33 mouse cellular contexts compared by ENCODE assay signal in the genomic region with DNA sequence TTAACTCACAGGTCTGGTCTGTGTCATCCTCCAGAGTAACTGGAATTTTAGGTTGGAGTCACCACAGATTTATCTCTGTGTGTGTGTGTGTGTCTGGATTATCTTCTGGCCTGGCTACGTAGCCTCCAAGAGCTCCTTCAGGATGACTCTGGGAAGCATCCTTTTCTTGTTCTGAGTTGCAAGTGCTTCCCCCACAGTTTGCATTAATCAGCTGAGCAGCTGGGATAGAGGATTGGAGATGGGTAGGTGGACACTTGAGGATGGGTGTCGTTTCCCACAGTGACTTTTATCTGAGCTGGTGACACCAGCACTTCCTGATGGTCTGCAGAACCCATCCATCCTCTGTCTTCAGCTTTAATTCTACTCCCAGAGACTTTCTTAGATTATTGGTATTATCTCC. TPM values are rescaled to one million over a fixed set of nuclear protein-coding genes. Genes with fewer than 3 reads are reported as not detected.
A peak's percentile ranks its signal among the peaks of the same experiment; 100 is the strongest.
DNase-seq lines count a peak whose midpoint lies in the region; ATAC-seq lines count a peak whose summit lies in the region.
"Had no signal": no experiment of that assay in that cellular context is flagged by ENCODE, and none has a peak within 500 bp of the region (broad histone marks: within the 10 kb centered on the region; RNA-seq: fewer than 3 reads in every experiment).

No protein-coding gene starts in this region.

- H3K4me1 ChIP-seq in midbrain, embryonic 11.5 days (ENCODE audit: control insufficient read depth, insufficient read depth, low read length): no peaks in the 10 kb centered on the region
- H3K4me1 ChIP-seq in midbrain, embryonic 14.5 days (ENCODE audit: control insufficient read depth, insufficient read depth, low read length): no peaks in the 10 kb centered on the region
- H3K4me1 ChIP-seq: embryonic facial prominence, embryonic 10.5 days; embryonic facial prominence, embryonic 13.5 days; forebrain, embryonic 12.5 days; forebrain, embryonic 15.5 days; heart, embryonic 10.5 days; heart, embryonic 13.5 days; hindbrain, embryonic 12.5 days; hindbrain, embryonic 15.5 days had no signal

- no peak overlapping the region for H3K4me2 ChIP-seq in midbrain, embryonic 11.5 days
- H3K4me2 ChIP-seq in midbrain, embryonic 14.5 days (ENCODE audit: low read length): no peak overlapping the region
- H3K4me2 ChIP-seq: embryonic facial prominence, embryonic 13.5 days; forebrain, embryonic 12.5 days; forebrain, embryonic 15.5 days; heart, embryonic 13.5 days; hindbrain, embryonic 12.5 days; hindbrain, embryonic 15.5 days had no signal

- 81% methylated on average over 2 of the region's 2 CpGs for WGBS in midbrain, embryonic 11.5 days
- 86% methylated on average over 2 of the region's 2 CpGs for WGBS in midbrain, embryonic 14.5 days

- H3K36me3 ChIP-seq in midbrain, embryonic 11.5 days (ENCODE audit: control insufficient read depth, insufficient read depth, low read length): no peaks in the 10 kb centered on the region
- H3K36me3 ChIP-seq in midbrain, embryonic 14.5 days (ENCODE audit: control insufficient read depth, insufficient read depth, low read length): peaks cover 16% of the 10 kb centered on the region; the same call in 1 of the 2 replicates

- DNase-seq in heart, adult 11 months: peak; percentile 17
- no peak for DNase-seq in heart, postnatal 36 days
- peak; percentile 60 for DNase-seq in midbrain, embryonic 11.5 days (ENCODE audit: low spot score, missing footprints)
- no peak for DNase-seq in midbrain, embryonic 14.5 days
- DNase-seq in right cerebral cortex, postnatal 25 days: peak; percentile 16
- DNase-seq in right cerebral cortex, postnatal 4 days: no peak
- DNase-seq in urinary bladder, postnatal 25 days (ENCODE audit: low spot score): no peak
- DNase-seq: adrenal gland, postnatal 14 days; B cell, adult 2 months; cerebellum, adult 11-12 months; cerebellum, adult 8-10 months; cerebellum, postnatal 10 days; cerebellum, postnatal 36 days; embryo, embryonic 11 days; gastrocnemius, postnatal 25 days; heart, adult 2 months; heart, postnatal 14 days had no signal

- no peaks in the 10 kb centered on the region for H3K9me3 ChIP-seq in midbrain, embryonic 11.5 days (ENCODE audit: control insufficient read depth, low read length)
- no peaks in the 10 kb centered on the region for H3K9me3 ChIP-seq in midbrain, embryonic 14.5 days (ENCODE audit: control insufficient read depth, low read length)
- H3K9me3 ChIP-seq: embryonic facial prominence, embryonic 10.5 days; embryonic facial prominence, embryonic 13.5 days; forebrain, embryonic 12.5 days; forebrain, embryonic 15.5 days; G1E; heart, embryonic 10.5 days; heart, embryonic 13.5 days; hindbrain, embryonic 12.5 days; hindbrain, embryonic 15.5 days had no signal

- no peak overlapping the region for H3K27ac ChIP-seq in midbrain, embryonic 11.5 days (ENCODE audit: low read depth, low read length)
- H3K27ac ChIP-seq in midbrain, embryonic 14.5 days (replicated peaks; ENCODE audit: low read depth, low read length): no peak overlapping the region
- H3K27ac ChIP-seq: embryonic facial prominence, embryonic 10.5 days; embryonic facial prominence, embryonic 13.5 days; forebrain, embryonic 12.5 days; forebrain, embryonic 15.5 days; heart, adult 2 months; heart, embryonic 10.5 days; heart, embryonic 13.5 days; hindbrain, embryonic 12.5 days; hindbrain, embryonic 15.5 days had no signal

- no peaks in the 10 kb centered on the region for H3K27me3 ChIP-seq in midbrain, embryonic 11.5 days (ENCODE audit: control insufficient read depth, insufficient read depth, low read length)
- no peaks in the 10 kb centered on the region for H3K27me3 ChIP-seq in midbrain, embryonic 14.5 days (ENCODE audit: control insufficient read depth, insufficient read depth, low read length)
- H3K27me3 ChIP-seq: CH12.LX; embryonic facial prominence, embryonic 13.5 days; forebrain, embryonic 12.5 days; forebrain, embryonic 15.5 days; heart, embryonic 13.5 days; hindbrain, embryonic 12.5 days; hindbrain, embryonic 15.5 days had no signal

- H3K9ac ChIP-seq in midbrain, embryonic 11.5 days (ENCODE audit: low read length): no peak overlapping the region
- no peak overlapping the region for H3K9ac ChIP-seq in midbrain, embryonic 14.5 days (replicated peaks; ENCODE audit: low read length)
- H3K9ac ChIP-seq: embryonic facial prominence, embryonic 13.5 days; forebrain, embryonic 12.5 days; forebrain, embryonic 15.5 days; heart, embryonic 13.5 days; hindbrain, embryonic 12.5 days; hindbrain, embryonic 15.5 days had no signal

- H3K4me3 ChIP-seq in midbrain, embryonic 11.5 days (ENCODE audit: low read depth, low read length): no peak overlapping the region
- H3K4me3 ChIP-seq in midbrain, embryonic 14.5 days (replicated peaks; ENCODE audit: low read depth, low read length): no peak overlapping the region
- H3K4me3 ChIP-seq: embryonic facial prominence, embryonic 10.5 days; embryonic facial prominence, embryonic 13.5 days; erythroblast, embryonic 14.5 days; forebrain, embryonic 12.5 days; forebrain, embryonic 15.5 days; heart, adult 2 months; heart, embryonic 10.5 days; heart, embryonic 13.5 days; hindbrain, embryonic 12.5 days; hindbrain, embryonic 15.5 days had no signal

- intact Hi-C loops in heart, postnatal 36 days (cut with DNase I): no loop called here

- ATAC-seq in midbrain, embryonic 11.5 days (ENCODE audit: low FRiP score): no peak
- ATAC-seq in midbrain, embryonic 14.5 days (ENCODE audit: low FRiP score, low TSS enrichment): no peak
- ATAC-seq: forebrain, embryonic 15.5 days; Patski had no signal

RNA-seq across cellular contexts. Expression of gene Htr5b, which starts 18.6 kb away (rescaled TPM):
- not detected for total RNA-seq in heart, postnatal 36 days (2021)
- polyA plus RNA-seq in midbrain, embryonic 11.5 days (2014; fragmentation: Nextera tagmentation; extraction: Ambion mirVana): 0.14 and 0.20 TPM in 2 replicates
- 1.3 and 2.0 TPM in 2 replicates for polyA plus RNA-seq in midbrain, embryonic 14.5 days (2014; fragmentation: Nextera tagmentation; extraction: Ambion mirVana)
- total RNA-seq: adrenal gland, adult 18-20 months; adrenal gland, postnatal 14 days; adrenal gland, postnatal 4 days; CH12.LX; gastrocnemius, adult 8-10 months; gastrocnemius, postnatal 25 days; heart, adult 2 months; heart, postnatal 14 days; hematopoietic stem cell, adult 5-6 weeks had no signal
- polyA plus RNA-seq: erythroblast, embryonic 14.5 days; forebrain, embryonic 12.5 days; G1E; heart, adult 2 months; hindbrain, embryonic 12.5 days; Patski had no signal

RNA-seq across cellular contexts. Expression of gene Ddx18, which starts 20.9 kb away (rescaled TPM):
- total RNA-seq in heart, postnatal 36 days (2021): 10 to 100 TPM; 16.4 to 22.6 TPM
- polyA plus RNA-seq in midbrain, embryonic 11.5 days (2014; fragmentation: Nextera tagmentation; extraction: Ambion mirVana): 76.3 and 81.0 TPM in 2 replicates
- 41.5 and 43.2 TPM in 2 replicates for polyA plus RNA-seq in midbrain, embryonic 14.5 days (2014; fragmentation: Nextera tagmentation; extraction: Ambion mirVana)

Comparison
In these comparisons a context has a peak if more than half of its experiments do, and no peak if none do; other contexts are left out.
1. DNase-seq: peak in heart, adult 11 months (single experiment), midbrain, embryonic 11.5 days (single experiment) and right cerebral cortex, postnatal 25 days (single experiment); none in heart, postnatal 36 days (0 of 2), midbrain, embryonic 14.5 days (single experiment), right cerebral cortex, postnatal 4 days (single experiment) and urinary bladder, postnatal 25 days (single experiment).